Mouse (Mus musculus) limb, embryonic 13.5 days (tissue): ENCODE measurements around the gene Tnfsfm13. TPM values are rescaled to one million over a fixed set of nuclear protein-coding genes. Genes with fewer than 3 reads are reported as not detected.

Source experiments
- ATAC-seq: fragments of 200-750 bp; cut with Nextera tagmentation; 2 replicates; pipeline ENCODE4 v1.8.0; 2017; ENCODE audit warnings: low read depth, moderate number of reproducible peaks, moderate TSS enrichment; ENCODE audit not compliant: low FRiP score
- H3K27ac ChIP-seq: fragments of 300-500 bp; sonication (generic); 2 replicates; pipeline ENCODE4 v1.5.1; 2015; ENCODE audit warnings: inconsistent platforms, mild to moderate bottlenecking, moderate library complexity
- H3K27me3 ChIP-seq: fragments of 300-500 bp; sonication (generic); 2 replicates; pipeline ENCODE4 v1.6.1; 2015; ENCODE audit warnings: mild to moderate bottlenecking, inconsistent platforms
- H3K36me3 ChIP-seq: fragments of 300-500 bp; sonication (generic); 2 replicates; pipeline ENCODE4 v1.6.1; 2015; ENCODE audit warnings: inconsistent platforms, mild to moderate bottlenecking, moderate library complexity
- H3K4me1 ChIP-seq: fragments of 300-500 bp; sonication (generic); 2 replicates; pipeline ENCODE4 v1.6.1; 2015; ENCODE audit warnings: inconsistent platforms
- H3K4me2 ChIP-seq: fragments of 300-500 bp; sonication (generic); replicated peaks from 2 replicates; pipeline ENCODE4 v1.6.1; 2015; ENCODE audit warnings: inconsistent platforms, mild to moderate bottlenecking, moderate library complexity
- H3K4me3 ChIP-seq: fragments of 300-500 bp; sonication (generic); 2 replicates; pipeline ENCODE4 v1.5.1; 2015; ENCODE audit warnings: moderate library complexity, mild to moderate bottlenecking, inconsistent platforms
- H3K9ac ChIP-seq: fragments of 300-500 bp; sonication (generic); 2 replicates; pipeline ENCODE4 v1.6.1; 2015; ENCODE audit warnings: mild to moderate bottlenecking, inconsistent platforms
- H3K9me3 ChIP-seq: fragments of 300-500 bp; sonication (generic); 2 replicates; pipeline ENCODE4 v1.6.1; 2016; ENCODE audit warnings: inconsistent platforms
- WGBS: fragments of 180-500 bp; shearing (Covaris S2); methylation state at CpG from one replicate; pipeline ENCODE4 v1.1.7; 2015; 5-methylcytosine and 5-hydroxymethylcytosine counted together
- polyA plus RNA-seq: library from polyadenylated mRNA; unstranded; fragments of >200 nt; fragmentation: Nextera tagmentation; extraction: Ambion mirVana; gene quantifications from 2 replicates; pipeline ENCODE4 v1.2.1, GENCODE M21; 2015

Tnfsfm13 gene
- polyA plus RNA-seq, 1 experiment from 2014 or later: 3.7 TPM

- WGBS: under 1% methylated on average over 47 of the region's 61 CpGs
These were observed 24.8 kb downstream of the Tnfsfm13 start for GRCm38 (mm10) chr11:69670786-69671725.

GRCm38 (mm10) chr11:69666665-69667005 is 29.3 kb downstream of the Tnfsfm13 start:
- no peak overlapping the region for H3K27ac ChIP-seq
- no peak for ATAC-seq
- no peak overlapping the region for H3K4me3 ChIP-seq
- H3K27me3 ChIP-seq: no peaks in the 10 kb centered on the region
- H3K36me3 ChIP-seq: peaks cover 71% of the 10 kb centered on the region
- H3K4me2 ChIP-seq: no peak overlapping the region
- no peak overlapping the region for H3K9ac ChIP-seq
- H3K9me3 ChIP-seq: no peaks in the 10 kb centered on the region
- peaks cover 27% of the 10 kb centered on the region for H3K4me1 ChIP-seq
- WGBS: 84% methylated on average over 3 of the region's 3 CpGs

More at GRCm38 (mm10) chr11:69670786-69671725, 24.8 kb downstream of the Tnfsfm13 start:
- H3K36me3 ChIP-seq: peaks cover 75% of the 10 kb centered on the region
- H3K9me3 ChIP-seq: no peaks in the 10 kb centered on the region
- peak overlapping the region; percentile 100 for H3K4me3 ChIP-seq
- no peaks in the 10 kb centered on the region for H3K27me3 ChIP-seq
- peak; percentile 66 for ATAC-seq
- peak overlapping the region; percentile 99 for H3K4me2 ChIP-seq
- H3K4me1 ChIP-seq: peaks cover 28% of the 10 kb centered on the region
- peak overlapping the region; percentile 97 for H3K27ac ChIP-seq
- H3K9ac ChIP-seq: peak overlapping the region; percentile 100

- WGBS: 24% methylated on average over 7 of the region's 7 CpGs
- Histone ChIP-seq H3K9me3 (no peaks in the 10 kb centered on the region), H3K9ac (no peak within 1 kb of the TSS), H3K27me3 (no peaks in the 10 kb centered on the region), H3K27ac (no peak within 1 kb of the TSS), H3K4me1 (peaks cover 32% of the 10 kb centered on the region), H3K36me3 (peaks cover 71% of the 10 kb centered on the region), H3K4me2 (0 out of 2 replicates have a peak within 1 kb of the TSS, but pooled peaks have one; percentile 25), H3K4me3 (no peak within 1 kb of the TSS)
- ATAC-seq: no peak
These were observed 29.8 kb downstream of the Tnfsfm13 start, which contains the start of gene Cd68 for GRCm38 (mm10) chr11:69665961-69666664. Gene Cd68, minus strand, starts transcription at chr11:69666153.

GRCm38 (mm10) chr11:69665457-69665960 is 30.4 kb downstream of the Tnfsfm13 start:
- 70% methylated on average over 9 of the region's 9 CpGs for WGBS
- ATAC-seq: no peak
- Histone ChIP-seq H3K27me3 (no peaks in the 10 kb centered on the region), H3K36me3 (peaks cover 67% of the 10 kb centered on the region), H3K27ac (no peak overlapping the region), H3K9ac (no peak overlapping the region), H3K4me2 (0 out of 2 replicates have a peak overlapping the region, but pooled peaks have one; percentile 25), H3K4me3 (no peak overlapping the region), H3K4me1 (peaks cover 29% of the 10 kb centered on the region), H3K9me3 (no peaks in the 10 kb centered on the region)

GRCm38 (mm10) chr11:69664841-69665240 is 31.1 kb downstream of the Tnfsfm13 start:
- 94% methylated on average over 7 of the region's 7 CpGs for WGBS
- ATAC-seq: no peak
- no peak overlapping the region for H3K27ac ChIP-seq
- no peak overlapping the region for H3K4me2 ChIP-seq
- no peak overlapping the region for H3K9ac ChIP-seq
- H3K4me1 ChIP-seq: peaks cover 22% of the 10 kb centered on the region
- H3K27me3 ChIP-seq: no peaks in the 10 kb centered on the region
- H3K9me3 ChIP-seq: no peaks in the 10 kb centered on the region
- no peak overlapping the region for H3K4me3 ChIP-seq
- H3K36me3 ChIP-seq: peaks cover 66% of the 10 kb centered on the region

- H3K9me3 ChIP-seq: no peaks in the 10 kb centered on the region
- H3K36me3 ChIP-seq: peaks cover 63% of the 10 kb centered on the region
- ATAC-seq: no peak
- H3K27me3 ChIP-seq: no peaks in the 10 kb centered on the region
- H3K4me1 ChIP-seq: peaks cover 14% of the 10 kb centered on the region
- no peak overlapping the region for H3K9ac ChIP-seq
- H3K27ac ChIP-seq: peak overlapping the region; percentile 95; the same call in 1 of the 2 replicates
- H3K4me2 ChIP-seq: peak overlapping the region; percentile 65; the same call in 1 of the 2 replicates
- 88% methylated on average over 6 of the region's 6 CpGs for WGBS
- H3K4me3 ChIP-seq: no peak overlapping the region
These were observed 32.1 kb downstream of the Tnfsfm13 start for GRCm38 (mm10) chr11:69663795-69664194.

GRCm38 (mm10) chr11:69662967-69663671 is 32.8 kb downstream of the Tnfsfm13 start:
- peaks cover 63% of the 10 kb centered on the region for H3K36me3 ChIP-seq
- H3K27me3 ChIP-seq: no peaks in the 10 kb centered on the region
- H3K4me1 ChIP-seq: peaks cover 14% of the 10 kb centered on the region
- H3K9me3 ChIP-seq: no peaks in the 10 kb centered on the region
- H3K9ac ChIP-seq: peak overlapping the region; percentile 71
- H3K4me2 ChIP-seq: peak overlapping the region; percentile 65
- H3K4me3 ChIP-seq: peak overlapping the region; percentile 57
- 69% methylated on average over 13 of the region's 13 CpGs for WGBS
- 0 out of 2 replicates have a peak, but pooled peaks have one; percentile 2 for ATAC-seq
- H3K27ac ChIP-seq: peak overlapping the region; percentile 95

GRCm38 (mm10) chr11:69662213-69662966 is 33.5 kb downstream of the Tnfsfm13 start, which contains the start of gene Mpdu1:
Gene Mpdu1, minus strand, starts transcription at chr11:69662642.
- H3K4me1 ChIP-seq: peaks cover 14% of the 10 kb centered on the region
- no peaks in the 10 kb centered on the region for H3K27me3 ChIP-seq
- H3K9ac ChIP-seq: peak within 1 kb of the TSS; percentile 71
- H3K4me2 ChIP-seq: peak within 1 kb of the TSS; percentile 65
- no peaks in the 10 kb centered on the region for H3K9me3 ChIP-seq
- under 1% methylated on average over 48 of the region's 48 CpGs for WGBS
- peak within 1 kb of the TSS; percentile 57 for H3K4me3 ChIP-seq
- peak; percentile 94 for ATAC-seq
- H3K36me3 ChIP-seq: peaks cover 63% of the 10 kb centered on the region
- peak within 1 kb of the TSS; percentile 95 for H3K27ac ChIP-seq

GRCm38 (mm10) chr11:69661221-69661881 is 34.5 kb downstream of the Tnfsfm13 start:
- WGBS: 82% methylated on average over 3 of the region's 3 CpGs
- Histone ChIP-seq H3K27ac (peak overlapping the region; percentile 95; the same call in 1 of the 2 replicates), H3K4me1 (peaks cover 19% of the 10 kb centered on the region), H3K9ac (peak overlapping the region; percentile 71), H3K27me3 (no peaks in the 10 kb centered on the region), H3K36me3 (peaks cover 66% of the 10 kb centered on the region), H3K4me3 (peak overlapping the region; percentile 57), H3K9me3 (no peaks in the 10 kb centered on the region), H3K4me2 (peak overlapping the region; percentile 65)
- no peak for ATAC-seq

- no peak overlapping the region for H3K27ac ChIP-seq
These were observed 38.4 kb downstream of the Tnfsfm13 start for GRCm38 (mm10) chr11:69657462-69657881.

More at GRCm38 (mm10) chr11:69657462-69657881, 38.4 kb downstream of the Tnfsfm13 start:
- Histone ChIP-seq H3K4me2 (no peak overlapping the region), H3K9ac (no peak overlapping the region), H3K4me1 (peaks cover 32% of the 10 kb centered on the region), H3K9me3 (no peaks in the 10 kb centered on the region), H3K36me3 (peaks cover 61% of the 10 kb centered on the region), H3K27me3 (no peaks in the 10 kb centered on the region), H3K4me3 (no peak overlapping the region; the same call in 1 of the 2 replicates)
- no peak for ATAC-seq
- WGBS: 80% methylated on average over 15 of the region's 15 CpGs
